Mouse (Mus musculus) kidney, adult 9 months (tissue): ENCODE measurements at regions not wholly inside any gene's neighbourhood (a gene's known extent, or its start where the extent isn't known, plus 50 kb on each side); places are given as distances from the start of the nearest gene placed in this dataset.
A peak's percentile ranks its signal among the peaks of the same experiment; 100 is the strongest.

Experiments
- DNase-seq: peaks from one replicate; pipeline ENCODE4 v3.0.0; 2022

DNA sequence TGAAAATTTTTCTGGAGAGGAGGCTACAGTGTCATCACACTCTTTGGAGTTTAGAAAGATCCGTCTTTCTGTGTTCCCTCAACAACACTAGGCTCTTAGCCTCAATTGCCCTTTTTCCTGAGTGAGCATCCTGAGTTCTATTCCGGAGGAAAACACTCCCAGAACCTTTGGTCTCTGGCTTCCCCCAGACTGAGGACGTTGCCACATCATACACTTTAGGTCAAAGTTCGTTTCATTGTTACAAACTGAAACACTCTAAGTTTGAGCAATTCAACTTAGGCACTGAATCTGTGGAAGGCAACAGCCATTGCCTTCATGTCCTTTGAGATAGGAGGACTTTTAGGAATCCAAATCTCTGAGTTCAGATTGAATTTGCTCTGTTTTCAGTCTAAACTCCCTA lies 85.0 kb downstream of the Arl4a start:
- peak; percentile 14 for DNase-seq

DNA sequence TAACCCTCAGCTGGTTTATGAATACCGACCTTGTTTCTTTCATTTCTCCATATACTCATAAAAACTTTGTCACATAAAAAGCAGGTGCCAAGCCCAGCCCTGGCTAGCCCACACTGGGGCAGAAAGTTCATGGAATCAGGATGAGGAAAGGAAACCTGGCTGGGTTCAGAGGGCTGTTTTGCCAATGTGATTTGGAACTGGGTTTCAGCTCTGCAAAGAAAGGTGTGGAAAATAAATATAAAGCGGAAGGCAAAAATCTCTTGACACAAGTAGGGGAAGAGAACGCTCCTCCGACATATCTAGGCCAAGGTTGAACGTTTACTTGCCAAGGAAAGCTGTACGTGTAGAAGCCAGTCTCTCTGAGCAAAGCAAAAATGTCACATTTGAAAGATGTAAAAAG lies 85.9 kb downstream of the Arl4a start:
- no peak for DNase-seq

DNA sequence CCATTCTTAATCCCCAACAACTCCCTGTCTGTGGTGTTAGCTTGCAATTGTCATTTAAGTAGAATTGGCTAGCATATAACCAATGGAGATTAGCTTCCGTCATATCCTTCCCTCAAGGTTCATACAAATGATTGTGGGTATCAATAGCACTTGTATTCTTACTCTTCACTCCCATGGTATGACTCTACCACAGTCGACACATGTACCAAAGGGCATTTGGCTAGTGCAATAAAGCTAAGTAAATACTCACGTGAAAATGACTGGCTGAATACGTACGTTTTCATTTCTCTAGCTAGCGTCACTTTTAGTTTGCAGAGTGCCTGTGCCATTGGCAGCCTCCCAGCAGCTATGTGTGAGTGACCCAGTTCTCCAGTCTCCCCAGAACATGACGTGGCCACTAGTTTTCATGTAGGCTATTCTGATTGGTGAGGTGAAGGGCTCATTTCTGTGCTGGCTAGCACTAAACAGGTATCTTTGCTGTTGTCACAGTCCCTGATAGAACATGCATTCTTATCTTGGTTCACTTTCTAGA lies 87.5 kb downstream of the Arl4a start:
- no peak for DNase-seq

DNA sequence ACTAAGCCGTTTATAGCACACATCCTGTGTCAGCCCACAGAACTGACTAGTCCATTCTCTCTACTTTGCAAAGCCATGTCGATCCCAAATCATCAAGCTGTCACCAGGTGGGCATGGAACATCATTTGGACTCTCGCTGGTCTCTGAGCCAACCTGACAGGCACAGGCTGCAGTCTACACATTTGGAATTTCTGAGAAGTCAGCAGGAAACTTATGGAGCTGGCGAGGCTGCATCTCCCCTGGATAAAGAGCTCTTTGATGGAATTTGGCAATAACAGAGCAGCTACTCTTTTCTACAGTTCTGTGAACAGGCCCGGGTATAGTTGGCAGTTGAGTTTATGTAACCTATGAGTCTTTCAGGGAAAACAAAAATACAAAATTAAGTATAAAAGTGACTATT lies 94.9 kb downstream of the Arl4a start:
- no peak for DNase-seq

DNA sequence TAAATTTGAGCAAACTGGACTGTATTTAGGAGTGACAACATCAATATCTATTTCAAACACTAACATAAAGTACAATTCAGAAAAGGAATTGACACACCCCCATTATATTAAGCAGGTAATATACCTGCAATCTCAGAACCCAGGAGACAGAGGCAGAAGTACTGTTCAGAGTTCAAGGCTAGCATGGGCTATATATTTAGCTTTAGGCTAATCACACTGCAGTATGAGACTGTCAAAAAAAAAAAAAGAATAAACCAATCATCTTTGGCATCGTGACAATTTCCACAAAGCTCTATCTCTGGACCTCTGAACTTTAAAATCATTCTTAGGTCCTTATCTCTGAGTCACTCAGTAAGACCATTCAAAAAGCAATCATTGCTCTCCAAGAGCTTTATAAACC lies 96.7 kb downstream of the Arl4a start:
- DNase-seq = no peak

DNA sequence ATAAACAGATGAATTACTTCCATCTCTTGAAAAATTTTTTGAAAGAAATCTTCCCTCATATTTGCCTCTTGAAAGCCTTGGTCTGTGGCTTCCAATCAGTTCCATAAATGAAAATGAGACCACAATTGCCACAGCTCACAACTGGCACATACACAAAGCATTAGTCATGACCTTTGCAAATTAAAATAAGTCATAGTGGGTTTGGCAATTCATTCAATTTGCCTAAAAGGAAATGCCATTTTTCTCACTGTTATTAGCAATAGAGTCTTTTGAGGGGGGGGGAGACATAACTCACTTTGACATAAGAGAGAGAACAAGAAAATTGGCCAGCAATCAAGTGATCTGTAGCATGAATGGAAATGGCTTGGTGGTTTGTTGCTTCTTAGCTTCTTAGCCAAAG lies 98.8 kb downstream of the Arl4a start:
- DNase-seq = no peak

DNA sequence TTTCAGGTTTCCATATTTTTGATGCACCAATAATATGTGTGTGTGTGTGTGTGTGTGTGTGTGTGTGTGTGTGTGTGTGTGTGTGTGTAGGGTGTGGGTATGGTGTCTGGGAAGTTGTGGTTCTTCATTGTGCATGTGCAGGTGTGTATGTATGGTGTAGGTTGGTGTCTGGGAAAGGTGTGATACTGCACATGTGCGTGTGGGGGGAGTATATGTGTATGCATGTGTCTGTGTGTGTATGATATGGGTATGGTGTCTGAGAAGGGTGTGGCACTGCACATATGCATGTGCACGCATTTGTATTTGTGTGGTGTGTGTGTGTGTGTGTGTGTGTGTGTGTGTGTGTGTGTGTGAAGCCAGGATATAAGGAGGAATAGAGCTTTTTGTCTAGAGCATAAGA lies 99.6 kb downstream of the Arl4a start:
- DNase-seq = no peak

DNA sequence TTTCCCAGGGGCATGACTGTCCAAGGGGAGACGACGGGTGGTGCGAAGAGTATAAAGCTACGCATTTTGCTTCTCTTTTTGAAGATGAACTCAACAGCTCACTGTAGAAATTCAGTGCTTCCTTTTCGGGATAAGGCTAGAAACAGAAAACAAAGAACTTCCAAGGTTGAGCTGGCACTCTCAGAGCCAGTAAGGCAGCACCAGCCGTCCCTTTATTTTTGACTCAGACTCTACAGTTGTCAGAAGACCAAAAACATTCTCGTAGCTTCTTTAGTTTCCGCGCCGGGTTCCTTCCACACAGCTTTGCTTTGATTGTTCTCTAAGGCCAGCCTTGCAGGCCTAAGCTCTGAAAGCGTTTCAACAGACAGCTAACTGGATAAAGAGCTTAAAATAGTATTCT lies 101.5 kb downstream of the Arl4a start:
- DNase-seq = no peak

DNA sequence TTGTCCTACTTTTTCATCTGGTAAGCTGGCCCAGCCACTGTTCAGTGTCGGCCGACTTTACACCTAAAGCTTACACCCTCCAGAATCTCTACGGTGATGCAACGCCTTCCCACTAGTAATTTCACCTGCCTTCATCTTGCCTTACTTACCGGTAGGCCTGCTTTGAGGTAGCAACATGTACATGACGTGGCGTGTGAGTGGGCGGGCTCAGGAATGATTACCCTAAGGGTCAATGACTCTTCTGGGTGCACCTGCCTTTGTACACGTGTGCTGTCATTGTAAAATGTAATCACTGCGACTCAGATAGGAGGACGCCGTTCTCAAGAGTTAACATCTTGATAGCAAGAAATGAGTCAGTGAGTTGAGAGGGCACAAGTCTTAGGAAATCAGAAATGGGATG lies 102.0 kb downstream of the Arl4a start:
- no peak for DNase-seq

DNA sequence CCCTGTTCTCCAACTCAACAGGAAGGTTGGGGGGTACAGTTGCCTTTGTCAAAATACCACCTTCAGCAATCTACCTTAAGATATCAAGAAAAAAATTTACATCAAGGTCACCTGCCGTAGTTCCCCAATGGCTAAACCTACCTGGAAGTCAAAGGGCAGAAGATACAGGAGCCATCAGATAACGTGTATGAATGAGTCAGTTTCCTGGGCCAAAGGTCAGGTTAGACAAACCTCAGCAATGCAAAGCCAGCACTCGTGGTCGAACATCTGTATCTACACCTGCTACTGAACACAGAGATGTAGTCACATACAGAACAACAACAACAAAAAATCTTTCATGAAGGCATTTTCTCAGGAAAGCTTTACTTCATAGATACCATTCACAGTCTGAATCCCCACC lies 102.9 kb downstream of the Arl4a start:
- DNase-seq = no peak

DNA sequence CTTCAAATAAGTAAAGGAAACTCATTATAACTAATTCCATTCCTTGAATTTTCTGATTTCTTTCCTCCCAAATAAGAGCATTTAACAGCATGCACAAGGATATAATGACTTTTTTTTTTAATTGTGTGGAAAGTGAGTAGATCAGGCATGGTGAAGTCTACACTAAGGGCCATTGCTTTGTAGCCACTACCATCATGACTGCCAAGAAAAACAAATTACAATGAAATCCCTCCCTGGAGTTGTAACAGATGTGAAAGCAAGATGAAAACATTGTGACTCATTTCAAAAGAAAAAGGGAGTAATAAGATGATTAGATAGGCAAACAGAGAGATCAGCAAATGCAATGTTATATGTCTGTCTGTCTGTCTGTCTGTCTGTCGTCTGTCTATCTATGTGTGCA lies 106.6 kb downstream of the Arl4a start:
- DNase-seq = no peak

DNA sequence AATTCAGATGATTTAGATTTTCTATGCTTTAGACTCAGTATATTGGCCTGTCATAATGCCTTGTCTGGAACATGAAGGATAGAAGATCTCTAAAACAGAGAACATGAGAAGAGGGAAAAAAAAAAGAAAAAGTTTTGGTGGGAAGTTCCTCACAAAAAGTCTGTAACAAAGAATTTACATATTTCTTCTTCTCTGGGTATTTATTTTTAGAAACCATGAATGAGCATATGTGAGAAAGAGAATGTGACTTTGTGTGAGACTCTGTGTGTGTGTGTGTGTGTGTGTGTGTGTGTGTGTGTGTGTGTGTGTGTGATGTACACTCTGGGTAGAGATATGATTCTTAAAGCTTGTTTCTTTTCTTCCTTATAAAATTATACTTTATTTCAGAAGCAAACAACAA lies 109.9 kb downstream of the Arl4a start:
- no peak for DNase-seq

DNA sequence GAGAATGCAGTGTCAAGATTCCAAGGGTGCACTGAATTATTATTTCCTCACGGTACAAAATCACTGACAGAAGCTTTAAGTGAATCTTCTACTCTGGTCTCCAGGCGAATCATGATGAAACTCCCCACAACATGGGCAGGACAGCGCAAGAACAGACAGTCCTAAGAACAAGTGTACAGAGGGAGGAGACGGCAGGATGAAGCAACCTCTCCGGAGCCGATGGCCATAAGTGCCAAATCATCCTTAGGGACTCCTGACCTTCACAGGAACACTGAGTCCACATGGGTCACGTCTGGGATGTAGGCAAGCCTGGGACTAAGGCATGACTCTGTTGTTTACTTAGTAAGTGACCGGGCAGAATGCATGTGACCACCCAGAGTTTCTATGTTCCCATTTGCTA lies 110.8 kb downstream of the Arl4a start:
- no peak for DNase-seq

DNA sequence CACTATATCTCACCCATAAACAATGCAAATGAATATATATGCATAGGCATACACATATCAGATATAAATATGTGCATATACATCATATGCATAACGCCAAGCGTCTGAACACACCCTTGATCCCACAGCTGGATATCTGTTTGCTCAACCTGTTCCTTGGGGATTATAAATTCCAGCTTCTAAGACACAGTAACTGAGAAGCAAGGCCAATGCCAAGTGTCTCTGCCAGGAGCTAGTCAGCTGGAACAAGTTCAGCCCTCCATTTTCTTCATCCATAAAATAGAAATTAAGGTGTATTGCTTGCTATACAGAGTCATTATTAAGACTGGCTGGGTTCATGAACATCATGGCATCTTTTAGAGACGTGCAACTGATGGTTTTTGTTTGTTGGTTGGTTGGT lies 116.3 kb downstream of the Arl4a start:
- peak; percentile 71 for DNase-seq

DNA sequence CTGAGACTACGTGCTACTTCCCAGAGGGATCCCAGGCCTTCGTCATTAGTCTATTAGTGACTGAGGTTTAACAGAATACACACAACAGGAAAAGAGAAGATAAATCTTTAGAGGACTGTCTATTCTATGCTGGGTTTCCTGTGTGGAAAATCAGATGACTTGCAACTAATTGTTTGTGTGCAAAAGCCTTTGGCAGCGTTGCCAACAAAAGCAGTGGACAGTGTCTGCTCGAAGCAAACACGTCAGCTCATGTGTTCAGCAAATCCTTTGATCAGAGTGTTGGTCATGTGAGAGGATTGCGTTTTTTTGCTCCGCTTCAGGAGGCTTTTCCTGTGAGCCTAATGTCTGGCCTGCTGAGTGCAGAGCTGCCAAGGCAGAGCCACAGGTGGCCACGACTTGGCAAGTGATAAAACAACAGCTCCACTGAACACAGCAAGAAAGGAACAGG lies 117.3 kb downstream of the Arl4a start:
- peak; percentile 80 for DNase-seq

DNA sequence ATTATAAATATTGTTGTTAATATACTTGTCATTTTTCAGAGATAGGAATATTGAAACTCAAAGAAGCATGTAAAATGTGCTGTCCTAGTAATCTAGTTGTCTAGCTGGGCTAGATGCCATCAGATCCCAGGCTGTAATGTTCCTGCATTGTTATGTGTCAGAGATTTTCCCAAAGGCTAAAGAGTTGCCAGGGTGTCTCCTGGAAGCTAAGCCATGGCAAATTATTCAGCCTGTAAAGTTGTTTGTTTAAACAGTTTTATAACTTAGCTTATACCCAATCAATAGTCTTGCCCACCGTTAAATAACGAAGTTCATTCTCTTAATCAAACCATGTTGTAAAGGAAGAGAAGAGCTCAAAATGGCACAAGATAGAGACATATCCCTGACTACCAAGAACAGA lies 117.9 kb downstream of the Arl4a start:
- DNase-seq = no peak

DNA sequence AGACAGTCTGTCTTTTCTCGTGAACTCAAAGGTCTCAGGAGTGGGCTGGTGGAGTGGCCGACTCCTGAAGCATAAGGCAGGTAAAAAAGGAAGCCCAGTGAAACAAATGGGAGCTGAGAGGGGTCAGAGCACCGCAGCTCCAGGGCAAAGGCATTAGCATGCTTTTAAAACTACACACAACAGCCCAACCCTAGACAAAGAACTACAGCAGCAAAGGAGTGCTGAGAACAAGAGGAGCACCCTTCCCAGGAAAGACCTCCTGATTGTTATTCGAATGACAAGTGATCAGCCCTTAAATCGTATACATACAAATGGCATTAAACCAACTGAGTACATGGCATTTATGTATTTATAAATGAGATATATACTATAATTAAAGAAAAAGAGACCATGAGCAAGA lies 149.3 kb downstream of the Arl4a start:
- no peak for DNase-seq

DNA sequence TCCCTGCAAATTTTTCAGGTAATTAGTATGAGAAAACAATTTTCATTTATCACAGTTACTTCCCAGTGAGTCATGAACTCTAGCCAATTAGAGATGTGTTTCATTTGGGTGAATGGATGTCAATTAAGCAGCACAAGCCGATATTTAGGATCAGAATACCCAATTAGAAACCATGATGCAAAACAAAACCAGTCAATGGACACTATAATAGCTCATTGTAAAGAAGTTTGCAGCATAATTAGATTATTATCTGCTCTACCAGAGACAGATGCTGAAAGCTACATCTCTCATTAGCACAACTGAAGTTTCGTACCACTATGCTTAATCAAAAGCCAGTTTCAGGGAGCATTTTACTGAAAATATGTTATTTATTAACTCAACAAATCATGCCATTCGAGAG lies 152.5 kb downstream of the Arl4a start:
- no peak for DNase-seq

DNA sequence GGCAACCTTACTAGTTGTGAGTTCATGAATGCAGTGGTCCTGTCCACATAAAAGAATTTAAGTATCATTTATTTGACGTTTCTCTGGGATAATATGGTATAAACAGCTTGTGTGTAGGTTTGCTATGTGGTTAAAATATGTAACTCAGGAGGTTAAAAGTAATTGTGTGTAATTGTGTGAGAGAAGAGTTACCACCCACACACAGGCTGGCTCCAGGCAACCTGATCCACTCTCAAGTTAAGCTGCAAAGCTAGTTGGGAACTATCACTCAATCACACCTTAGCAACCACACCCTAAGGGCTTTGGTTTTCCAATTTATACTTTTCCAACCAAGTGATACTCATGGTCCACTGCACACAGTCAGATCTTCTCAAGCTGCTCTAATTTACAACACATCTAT lies 157.5 kb downstream of the Arl4a start:
- DNase-seq = no peak

DNA sequence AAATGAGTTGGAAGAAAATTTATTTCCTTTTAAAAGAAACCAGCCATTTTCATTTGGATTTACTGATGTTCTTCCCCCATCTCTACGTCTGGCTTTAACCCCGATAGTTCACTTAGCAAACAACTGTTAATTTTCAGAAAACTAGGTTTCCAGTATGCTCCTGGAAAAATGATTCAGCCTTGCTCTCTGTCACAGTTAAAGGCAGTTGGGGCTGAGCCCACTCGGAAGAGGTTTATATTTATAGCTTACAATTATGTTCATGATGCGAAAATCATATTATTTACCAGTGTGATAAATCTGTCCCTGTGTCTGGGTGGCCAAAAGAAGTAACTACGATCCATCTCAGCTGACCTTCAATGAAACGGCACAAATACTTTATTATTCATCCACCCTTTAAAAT lies 163.9 kb downstream of the Arl4a start:
- no peak for DNase-seq

DNA sequence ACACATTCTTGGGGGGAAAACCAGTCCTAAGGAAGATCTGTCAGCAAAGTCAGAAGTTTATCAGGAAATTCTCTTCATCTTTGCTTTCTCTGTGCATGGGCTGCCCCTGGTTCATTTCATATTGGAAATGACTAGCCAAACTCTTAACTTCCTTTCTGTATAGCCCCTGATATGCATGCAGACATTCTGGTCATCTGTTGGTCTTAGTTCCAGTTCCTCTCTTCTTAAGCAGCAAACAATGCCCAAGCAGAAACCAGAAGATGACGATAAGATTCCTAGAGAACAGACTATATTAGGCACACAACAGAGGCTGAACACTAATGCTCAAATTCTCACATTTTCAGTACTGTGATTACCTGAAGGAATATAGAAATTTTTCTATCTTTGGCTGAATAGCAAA lies 176.0 kb downstream of the Arl4a start:
- DNase-seq = no peak

DNA sequence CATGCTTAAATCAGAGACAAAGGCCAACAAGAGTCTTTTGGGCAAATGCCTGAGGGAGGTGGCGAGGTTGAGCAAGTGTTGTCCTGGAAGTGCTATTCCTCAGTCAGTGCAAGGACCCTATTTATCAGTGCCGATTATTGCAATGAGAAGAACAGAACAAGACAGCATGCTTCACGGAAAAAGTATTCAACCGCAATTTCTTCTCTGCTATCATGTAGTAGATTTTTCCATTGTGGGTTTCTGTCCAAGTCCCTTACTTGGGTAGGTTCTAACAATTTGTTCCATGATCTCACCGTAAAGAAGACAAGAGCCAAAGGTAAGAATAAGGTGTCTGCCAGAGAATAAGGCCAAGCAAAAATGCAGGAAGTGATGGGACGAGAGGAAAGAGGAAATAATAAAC lies 186.2 kb downstream of the Arl4a start:
- DNase-seq = no peak

DNA sequence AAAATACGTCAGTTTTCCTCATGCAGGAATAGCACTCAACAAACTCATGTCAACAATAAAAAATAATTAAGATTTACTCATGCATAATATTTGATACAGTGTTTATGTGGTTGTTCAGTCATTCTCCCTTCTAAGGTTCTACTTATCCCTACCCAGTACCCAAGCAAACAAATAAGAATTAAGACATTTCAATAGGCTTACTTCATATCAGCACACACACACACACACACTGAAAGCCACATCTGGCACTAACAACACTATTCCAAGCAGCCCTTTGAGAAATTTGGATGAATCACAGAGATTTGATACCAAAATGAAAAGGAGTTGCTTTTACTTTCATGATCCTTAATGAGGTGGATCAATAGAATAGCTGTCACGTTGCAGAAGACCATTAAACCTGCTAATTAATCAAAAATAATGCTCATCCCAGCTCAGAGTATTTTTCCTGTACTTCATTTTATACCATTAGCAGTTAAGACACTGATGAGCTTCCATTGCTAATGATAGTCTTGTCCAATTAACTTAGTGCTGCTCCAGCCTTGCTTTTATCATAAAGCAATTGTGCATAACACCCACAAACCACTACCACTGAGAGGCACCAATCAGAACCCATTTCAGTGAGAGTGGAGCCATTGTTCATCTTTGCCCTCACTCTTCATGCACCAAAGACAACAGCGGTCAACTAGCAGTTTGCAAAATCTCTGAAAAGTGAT lies 188.3 kb downstream of the Arl4a start:
- no peak for DNase-seq

DNA sequence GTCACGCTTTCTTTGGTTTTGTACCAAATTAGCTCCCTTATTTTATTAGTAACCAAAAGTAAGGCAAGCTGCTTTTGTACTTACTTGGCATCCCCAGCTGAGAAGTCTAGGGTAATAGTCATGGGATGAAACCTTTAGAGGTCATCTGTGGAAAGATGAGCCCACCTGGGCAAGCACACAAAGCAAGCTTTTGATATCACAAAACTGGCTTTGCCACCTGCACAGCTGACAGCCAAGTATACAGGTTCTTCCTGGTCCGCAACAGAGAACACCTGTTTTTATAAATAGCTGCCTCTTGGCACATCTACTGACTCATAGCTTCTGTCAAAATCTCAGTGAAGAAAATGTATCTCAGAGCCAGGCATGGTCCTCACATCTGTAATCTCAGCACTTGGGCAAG lies 197.2 kb downstream of the Arl4a start:
- no peak for DNase-seq

DNA sequence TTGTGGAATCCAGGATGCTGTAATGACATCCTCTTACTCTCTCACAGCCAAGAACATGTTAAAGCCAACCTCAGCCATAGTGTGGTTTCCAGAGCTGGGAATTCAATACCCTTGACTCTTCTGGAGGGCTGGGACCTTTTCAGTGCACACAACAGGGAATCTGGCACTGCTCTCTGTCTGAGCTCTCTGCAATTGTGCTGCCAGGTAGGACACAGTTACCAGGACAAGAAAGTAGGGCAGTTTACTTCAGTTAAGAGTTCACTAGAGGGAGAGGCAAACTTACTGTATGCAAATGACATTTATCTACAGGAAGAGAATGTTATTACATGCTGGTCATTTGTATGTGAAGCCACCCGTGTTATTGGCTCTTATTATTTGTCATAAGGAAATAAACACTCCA lies 197.6 kb downstream of the Arl4a start:
- no peak for DNase-seq
